Mouse (Mus musculus): ENCODE measurements around the gene Vipas39. TPM values are rescaled to one million over a fixed set of nuclear protein-coding genes. Genes with fewer than 3 reads are reported as not detected.

Vipas39 gene
- 28.9 TPM for polyA plus RNA-seq (2014; fragmentation: Illumina TruSeq; extraction: RNeasy Lipid Tissue Mini Kit (QIAGEN cat#74804); ENCODE audit: low read depth, low replicate concordance)

DNA sequence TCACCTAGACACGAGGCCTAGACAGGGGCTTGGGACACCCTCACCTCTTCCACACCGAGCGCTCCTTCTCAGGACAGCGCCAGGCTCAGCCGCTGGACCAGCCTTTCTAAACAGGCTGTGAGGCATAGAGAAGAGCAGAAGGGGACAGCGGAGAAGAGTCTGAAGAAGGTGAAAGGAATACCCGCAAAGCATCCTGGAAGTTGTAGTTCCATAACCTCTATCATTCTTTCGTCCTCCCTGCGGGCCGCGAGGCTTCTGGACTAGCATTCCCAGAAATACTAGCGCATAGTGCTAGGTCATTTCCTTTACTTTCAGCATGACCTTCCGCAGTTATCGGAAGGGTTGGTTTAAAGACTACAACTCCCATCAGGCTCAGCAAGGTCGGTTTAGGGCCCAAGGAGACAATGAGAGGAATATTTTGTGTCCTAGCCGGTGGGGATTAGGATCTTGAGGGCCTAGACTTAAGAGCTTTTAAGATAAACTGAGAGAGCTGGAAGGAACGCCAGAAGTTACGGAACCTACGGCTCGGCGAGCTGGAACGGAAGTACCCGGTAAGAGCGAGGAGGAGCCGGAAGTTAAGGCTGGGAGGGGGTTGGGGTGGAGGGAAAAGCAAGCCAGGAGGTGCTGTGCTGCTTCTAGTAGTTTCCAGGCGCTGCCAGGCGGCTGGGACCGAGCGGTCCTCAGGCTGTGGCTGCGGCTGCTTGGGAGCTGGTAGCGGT, at the start of gene Vipas39, which contains the start of gene Ahsa1:
Gene Vipas39, minus strand, starts transcription at position 149 of the 719 bp plus-strand sequence.
Gene Ahsa1, plus strand, starts transcription at position 372 of the 719 bp plus-strand sequence.

DNA sequence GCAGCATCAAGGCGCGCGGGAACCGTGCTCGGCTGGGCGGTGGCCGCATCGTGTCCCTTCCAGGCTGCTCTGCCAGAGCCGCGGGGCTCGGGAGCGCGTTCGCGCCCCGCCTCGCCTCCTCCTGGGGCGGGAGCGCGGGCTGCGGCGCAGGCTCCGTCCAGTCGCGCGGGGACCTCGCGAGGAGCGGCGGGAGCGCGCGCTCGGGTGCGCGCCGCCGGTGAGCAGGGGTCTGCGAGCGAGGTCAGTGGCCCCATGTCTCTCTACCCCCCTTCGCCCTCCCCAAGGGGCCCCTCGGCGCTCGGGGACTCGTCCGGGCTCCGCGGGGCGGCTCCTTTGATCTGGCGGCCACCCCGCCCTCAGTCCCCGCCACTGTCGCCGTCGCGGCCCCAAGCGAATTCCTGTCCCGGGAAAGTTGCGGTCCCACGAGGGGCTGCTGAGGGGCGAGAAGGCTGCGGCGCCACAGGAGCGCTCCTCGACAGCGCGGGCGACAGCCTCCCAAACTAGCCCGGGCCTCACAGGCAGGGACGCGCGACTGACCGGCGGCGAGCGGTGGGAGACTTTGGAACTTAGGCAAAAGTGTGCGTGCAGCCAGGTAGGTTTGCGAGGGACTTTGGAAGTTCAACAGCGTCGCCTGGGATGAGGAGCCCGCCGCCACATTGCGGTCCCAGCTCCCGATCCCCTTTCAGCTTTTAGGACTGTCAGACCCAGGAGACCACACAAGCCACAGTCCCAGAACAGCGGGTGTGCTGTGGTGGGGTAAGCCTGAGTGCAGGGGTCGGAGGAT, 33.8 kb upstream of the Vipas39 start, which contains the start of gene Ism2:
Gene Ism2, minus strand, starts transcription at position 49 of the 784 bp plus-strand sequence.

DNA sequence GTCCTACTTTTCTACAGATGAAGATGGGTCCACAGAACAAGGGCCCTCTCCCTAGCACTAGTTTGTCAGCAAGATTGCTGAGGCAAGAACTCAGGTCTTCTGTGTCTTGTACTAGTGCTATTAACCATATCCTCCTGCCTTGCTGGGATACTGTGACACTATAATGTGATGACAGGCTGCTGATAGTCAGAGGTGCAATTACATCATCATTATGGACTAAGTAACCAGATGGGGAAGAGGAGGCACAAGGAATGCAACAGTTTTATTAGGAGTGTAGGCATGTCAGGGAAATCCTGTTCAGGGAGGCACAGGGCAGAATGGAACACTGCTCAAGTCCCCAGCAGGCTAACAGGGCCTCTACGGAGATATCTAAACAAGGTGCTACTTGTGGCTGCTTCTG, 27.4 kb downstream of the Vipas39 start, which contains the start of gene Noxred1:
Gene Noxred1, minus strand, starts transcription at position 101 of the 400 bp plus-strand sequence.

DNA sequence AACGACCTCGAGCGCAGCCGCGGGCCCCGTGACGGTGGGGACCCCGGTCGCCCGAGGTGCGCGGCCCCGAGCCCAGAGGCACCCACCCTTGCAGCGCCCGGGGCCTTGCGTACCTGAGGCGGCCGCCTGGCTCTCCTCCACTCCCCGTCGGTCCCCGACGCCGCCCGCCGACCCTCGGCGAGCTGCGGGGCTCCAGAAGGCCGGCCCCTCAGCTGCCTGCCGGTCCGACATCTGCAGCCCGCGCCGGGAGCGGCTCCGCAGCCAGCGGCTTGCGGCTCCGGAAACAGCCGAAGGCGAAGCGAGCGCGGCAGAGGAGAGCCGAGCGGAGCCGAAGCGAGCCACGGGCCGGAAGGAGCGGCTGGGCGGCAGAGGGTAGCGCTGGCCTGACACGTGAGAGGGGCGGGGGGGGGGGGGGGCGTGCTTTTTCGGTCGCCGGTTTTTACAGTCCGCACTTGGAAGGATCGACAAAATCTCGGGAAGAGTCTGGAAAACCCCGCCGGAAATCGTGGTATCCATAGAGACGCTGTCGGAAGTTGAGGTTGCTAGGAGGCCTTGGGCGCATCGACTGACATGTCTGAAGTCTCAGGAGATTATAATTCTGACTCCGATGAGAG, 66.0 kb downstream of the Vipas39 start, which contains the start of gene Tmed8:
Gene Tmed8, minus strand, starts transcription at position 482 of the 614 bp plus-strand sequence.

DNA sequence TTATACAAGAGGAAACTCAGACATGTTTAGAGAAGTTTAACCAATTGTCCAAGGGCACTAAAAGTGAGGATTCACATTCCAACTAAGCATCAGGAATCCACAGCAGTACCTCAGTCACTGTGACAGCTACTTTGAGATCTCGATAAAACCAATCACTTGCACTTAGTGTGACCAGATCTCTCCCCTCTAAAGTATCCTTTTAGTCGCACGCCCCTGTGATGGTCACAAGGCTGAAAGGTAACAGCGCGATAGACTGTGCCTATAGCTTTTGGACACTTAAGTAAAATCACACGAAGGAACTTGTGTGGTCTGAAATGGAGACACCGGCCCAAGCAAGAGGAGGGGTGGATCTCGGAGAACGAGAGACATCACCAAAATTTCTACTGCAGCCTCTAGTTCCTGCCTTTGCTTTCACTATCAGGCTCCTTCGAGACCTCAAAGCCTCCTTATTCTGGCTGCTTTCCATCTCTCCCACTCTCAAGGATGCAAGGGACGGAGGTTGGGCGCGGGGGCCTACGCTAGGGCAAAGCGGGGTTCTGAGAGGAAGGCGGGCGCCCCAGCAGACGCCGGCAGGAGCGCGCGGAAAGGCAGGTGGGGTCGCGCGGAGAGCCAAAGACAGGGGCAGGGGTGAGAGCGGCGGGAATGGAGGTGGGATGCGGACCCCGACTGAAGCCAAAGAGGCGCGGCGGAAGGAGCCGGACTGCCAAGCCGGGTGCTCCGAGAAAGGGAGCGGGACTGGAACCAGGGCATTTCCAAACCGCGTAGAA, 66.7 kb downstream of the Vipas39 start, which contains the start of gene Samd15:
Gene Samd15, plus strand, starts transcription at position 518 of the 767 bp plus-strand sequence.

Other genes with a start within 250 kb of the Vipas39 start
- 0.27 TPM for gene Tmem63c, start 244.9 kb downstream of the Vipas39 start, polyA plus RNA-seq (2014; fragmentation: Illumina TruSeq; extraction: RNeasy Lipid Tissue Mini Kit (QIAGEN cat#74804); ENCODE audit: low read depth, low replicate concordance)
- 0.50 TPM for gene Ngb, start 163.7 kb downstream of the Vipas39 start, polyA plus RNA-seq (2014; fragmentation: Illumina TruSeq; extraction: RNeasy Lipid Tissue Mini Kit (QIAGEN cat#74804); ENCODE audit: low read depth, low replicate concordance)
- 496 TPM for gene Gstz1, start 119.1 kb downstream of the Vipas39 start, polyA plus RNA-seq (2014; fragmentation: Illumina TruSeq; extraction: RNeasy Lipid Tissue Mini Kit (QIAGEN cat#74804); ENCODE audit: low read depth, low replicate concordance)
- gene Pomt2, start 118.3 kb downstream of the Vipas39 start, polyA plus RNA-seq (2014; fragmentation: Illumina TruSeq; extraction: RNeasy Lipid Tissue Mini Kit (QIAGEN cat#74804); ENCODE audit: low read depth, low replicate concordance), result 10.4 TPM
- gene Samd15, start 66.5 kb downstream of the Vipas39 start, polyA plus RNA-seq (2014; fragmentation: Illumina TruSeq; extraction: RNeasy Lipid Tissue Mini Kit (QIAGEN cat#74804); ENCODE audit: low read depth, low replicate concordance), result 1.4 TPM
- gene Tmed8, start 65.8 kb downstream of the Vipas39 start, polyA plus RNA-seq (2014; fragmentation: Illumina TruSeq; extraction: RNeasy Lipid Tissue Mini Kit (QIAGEN cat#74804); ENCODE audit: low read depth, low replicate concordance), result 6.8 TPM
- gene Noxred1, start 27.5 kb downstream of the Vipas39 start, polyA plus RNA-seq (2014; fragmentation: Illumina TruSeq; extraction: RNeasy Lipid Tissue Mini Kit (QIAGEN cat#74804); ENCODE audit: low read depth, low replicate concordance), result 1.2 TPM
- 91.5 TPM for gene Ahsa1, start 223 bp upstream of the Vipas39 start, polyA plus RNA-seq (2014; fragmentation: Illumina TruSeq; extraction: RNeasy Lipid Tissue Mini Kit (QIAGEN cat#74804); ENCODE audit: low read depth, low replicate concordance)
- gene Ism2, start 33.4 kb upstream of the Vipas39 start, polyA plus RNA-seq (2014; fragmentation: Illumina TruSeq; extraction: RNeasy Lipid Tissue Mini Kit (QIAGEN cat#74804); ENCODE audit: low read depth, low replicate concordance), result 7.0 TPM
- gene Sptlc2, start 122.1 kb upstream of the Vipas39 start, polyA plus RNA-seq (2014; fragmentation: Illumina TruSeq; extraction: RNeasy Lipid Tissue Mini Kit (QIAGEN cat#74804); ENCODE audit: low read depth, low replicate concordance), result 60.3 TPM
- 97.1 TPM for gene Slirp, start 177.6 kb upstream of the Vipas39 start, polyA plus RNA-seq (2014; fragmentation: Illumina TruSeq; extraction: RNeasy Lipid Tissue Mini Kit (QIAGEN cat#74804); ENCODE audit: low read depth, low replicate concordance)
- 19.1 TPM for gene Alkbh1, start 177.8 kb upstream of the Vipas39 start, polyA plus RNA-seq (2014; fragmentation: Illumina TruSeq; extraction: RNeasy Lipid Tissue Mini Kit (QIAGEN cat#74804); ENCODE audit: low read depth, low replicate concordance)
- gene Snw1, start 206.0 kb upstream of the Vipas39 start, polyA plus RNA-seq (2014; fragmentation: Illumina TruSeq; extraction: RNeasy Lipid Tissue Mini Kit (QIAGEN cat#74804); ENCODE audit: low read depth, low replicate concordance), result 50.7 TPM
- not detected for gene Gm5788, start 228.5 kb upstream of the Vipas39 start, polyA plus RNA-seq (2014; fragmentation: Illumina TruSeq; extraction: RNeasy Lipid Tissue Mini Kit (QIAGEN cat#74804); ENCODE audit: low read depth, low replicate concordance)
- gene Gm8300, start 248.1 kb upstream of the Vipas39 start, polyA plus RNA-seq (2014; fragmentation: Illumina TruSeq; extraction: RNeasy Lipid Tissue Mini Kit (QIAGEN cat#74804); ENCODE audit: low read depth, low replicate concordance), result 0.32 TPM

Data from adipose tissue, adult 10 weeks (tissue).